Mouse (Mus musculus): ENCODE measurements around the gene Pkp3. TPM values are rescaled to one million over a fixed set of nuclear protein-coding genes. Genes with fewer than 3 reads are reported as not detected.

Pkp3 gene
- polyA plus RNA-seq, 1 experiment from 2014 or later = not detected

DNA sequence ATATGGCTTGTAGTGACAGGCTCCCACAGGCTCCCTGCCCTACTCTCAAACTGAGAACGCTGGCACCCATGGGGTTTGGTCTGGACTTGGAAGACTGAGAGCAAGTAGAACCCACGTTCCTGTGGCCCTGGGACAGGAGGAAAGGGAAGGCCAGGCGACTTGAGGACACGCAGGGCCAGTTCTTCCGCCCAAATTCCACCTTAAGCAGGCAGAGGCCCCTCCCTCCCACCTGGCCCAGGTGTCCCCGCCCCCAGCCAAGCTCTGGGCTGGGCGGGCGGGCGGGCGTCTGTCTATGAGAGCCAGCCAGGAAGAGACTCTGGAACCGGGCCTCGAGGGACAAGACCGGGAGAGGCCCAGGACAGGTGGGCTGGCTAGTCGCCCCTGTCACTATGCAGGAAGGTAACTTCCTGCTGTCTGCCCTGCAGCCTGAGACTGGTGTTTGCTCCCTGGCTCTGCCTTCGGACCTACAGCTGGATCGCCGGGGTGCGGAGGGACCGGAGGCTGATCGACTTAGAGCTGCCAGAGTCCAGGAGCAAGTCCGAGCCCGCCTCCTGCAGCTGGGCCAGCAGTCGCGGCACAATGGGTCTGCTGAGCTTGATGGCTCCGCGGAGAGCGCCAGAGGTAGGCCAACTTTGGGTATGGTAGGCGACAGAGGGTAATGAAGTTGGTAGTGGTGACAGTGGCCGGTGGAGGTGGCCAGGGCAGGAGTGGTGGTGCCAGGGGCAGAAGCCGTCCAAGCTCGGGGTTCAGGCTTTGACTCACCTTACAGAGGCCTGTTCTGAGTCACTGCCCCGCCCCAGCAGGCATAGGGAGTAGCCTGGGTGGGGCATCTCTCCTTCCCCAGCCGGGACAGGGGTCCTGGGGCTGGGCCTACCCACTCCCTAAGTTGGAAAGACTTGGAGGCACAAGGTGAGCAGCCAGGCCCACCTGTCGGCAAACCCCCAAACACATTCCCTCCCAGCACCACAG lies 1.7 kb downstream of the Pkp3 start:
- peaks cover 18% of the 10 kb centered on the region; the same call in 1 of the 2 replicates for H3K27me3 ChIP-seq
- no peak overlapping the region for H3K4me2 ChIP-seq
- H3K4me3 ChIP-seq = no peak overlapping the region
- no peak for ATAC-seq
- H3K9ac ChIP-seq = no peak overlapping the region
- 26% methylated on average over 31 of the region's 34 CpGs for WGBS
- H3K36me3 ChIP-seq (ENCODE audit: poor library complexity, severe bottlenecking) = no peaks in the 10 kb centered on the region
- no peaks in the 10 kb centered on the region for H3K9me3 ChIP-seq (replicated peaks)
- H3K4me1 ChIP-seq = no peaks in the 10 kb centered on the region
- H3K27ac ChIP-seq = no peak overlapping the region

DNA sequence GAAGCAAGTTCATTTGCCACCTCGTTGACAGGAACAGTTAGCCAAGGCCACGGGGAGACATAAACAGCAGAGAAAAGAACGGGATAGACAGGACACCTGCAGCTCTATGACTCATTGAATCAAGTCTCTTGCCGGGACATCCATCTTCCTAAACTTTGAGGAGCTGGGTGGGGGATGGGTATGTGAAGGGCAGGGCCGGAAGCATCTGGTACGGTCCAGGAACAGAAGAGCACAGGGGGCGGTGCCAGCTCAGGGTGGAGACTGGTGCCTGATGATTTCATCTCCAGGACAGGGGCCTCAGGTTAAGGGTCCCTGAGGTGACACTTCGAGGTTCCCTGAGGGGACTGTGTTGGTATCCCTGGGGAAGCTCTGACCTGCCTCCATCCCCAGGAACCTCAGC lies 9.9 kb downstream of the Pkp3 start:
- Histone ChIP-seq H3K4me2 (no peak overlapping the region), H3K27me3 (peaks cover 55% of the 10 kb centered on the region), H3K27ac (no peak overlapping the region), H3K36me3 (ENCODE audit: poor library complexity, severe bottlenecking) (no peaks in the 10 kb centered on the region), H3K4me3 (no peak overlapping the region), H3K9me3 (replicated peaks) (no peaks in the 10 kb centered on the region), H3K4me1 (peaks cover 9% of the 10 kb centered on the region; the same call in 1 of the 2 replicates), H3K9ac (no peak overlapping the region)
- no peak for ATAC-seq
- 51% methylated on average over 8 of the region's 8 CpGs for WGBS

DNA sequence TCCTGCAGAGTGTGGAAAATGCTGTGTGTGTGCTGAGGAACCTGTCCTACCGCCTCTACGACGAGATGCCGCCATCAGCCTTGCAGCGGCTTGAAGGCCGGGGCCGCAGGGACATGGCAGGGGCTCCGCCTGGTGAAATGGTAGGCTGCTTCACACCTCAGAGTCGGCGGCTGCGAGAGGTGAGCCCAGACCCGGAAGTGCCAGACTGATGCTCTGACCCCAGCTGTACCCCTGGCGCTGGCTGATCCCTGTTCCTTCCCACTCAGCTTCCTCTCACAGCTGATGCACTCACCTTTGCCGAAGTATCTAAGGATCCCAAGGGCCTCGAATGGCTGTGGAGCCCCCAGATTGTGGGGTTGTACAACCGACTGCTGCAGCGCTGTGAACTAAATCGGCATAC lies 10.5 kb downstream of the Pkp3 start:
- Histone ChIP-seq H3K9me3 (replicated peaks) (no peaks in the 10 kb centered on the region), H3K9ac (no peak overlapping the region), H3K4me3 (no peak overlapping the region), H3K27ac (no peak overlapping the region), H3K36me3 (ENCODE audit: poor library complexity, severe bottlenecking) (no peaks in the 10 kb centered on the region), H3K27me3 (peaks cover 58% of the 10 kb centered on the region), H3K4me2 (0 out of 2 replicates have a peak overlapping the region, but pooled peaks have one; percentile 3), H3K4me1 (peaks cover 9% of the 10 kb centered on the region; the same call in 1 of the 2 replicates)
- no peak for ATAC-seq
- 26% methylated on average over 18 of the region's 18 CpGs for WGBS

DNA sequence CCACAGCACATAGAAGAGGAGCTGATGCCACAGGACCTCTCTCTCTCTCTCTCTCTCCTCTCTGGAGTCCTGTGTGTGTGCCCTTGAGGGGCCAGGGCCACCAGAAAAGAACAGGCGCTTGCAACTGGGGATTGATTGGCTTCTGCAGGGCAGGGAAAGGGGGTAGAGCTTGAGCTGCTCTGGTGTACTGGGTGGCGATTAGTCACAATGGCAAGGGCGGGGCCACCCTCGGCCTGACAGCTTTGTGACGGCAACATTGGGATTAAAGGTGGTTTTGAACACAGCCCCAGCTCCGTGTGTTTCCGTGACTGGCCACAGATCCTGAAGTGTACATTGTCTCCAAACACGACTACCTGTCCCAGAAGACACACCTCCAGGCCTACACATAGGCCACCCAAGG lies 12.2 kb downstream of the Pkp3 start:
- no peak overlapping the region for H3K4me2 ChIP-seq
- H3K27ac ChIP-seq = no peak overlapping the region
- no peaks in the 10 kb centered on the region for H3K9me3 ChIP-seq (replicated peaks)
- no peak overlapping the region for H3K9ac ChIP-seq
- H3K4me3 ChIP-seq = no peak overlapping the region
- 44% methylated on average over 8 of the region's 8 CpGs for WGBS
- H3K27me3 ChIP-seq = peaks cover 58% of the 10 kb centered on the region
- ATAC-seq = no peak
- no peaks in the 10 kb centered on the region for H3K36me3 ChIP-seq (ENCODE audit: poor library complexity, severe bottlenecking)
- peaks cover 9% of the 10 kb centered on the region; the same call in 1 of the 2 replicates for H3K4me1 ChIP-seq

DNA sequence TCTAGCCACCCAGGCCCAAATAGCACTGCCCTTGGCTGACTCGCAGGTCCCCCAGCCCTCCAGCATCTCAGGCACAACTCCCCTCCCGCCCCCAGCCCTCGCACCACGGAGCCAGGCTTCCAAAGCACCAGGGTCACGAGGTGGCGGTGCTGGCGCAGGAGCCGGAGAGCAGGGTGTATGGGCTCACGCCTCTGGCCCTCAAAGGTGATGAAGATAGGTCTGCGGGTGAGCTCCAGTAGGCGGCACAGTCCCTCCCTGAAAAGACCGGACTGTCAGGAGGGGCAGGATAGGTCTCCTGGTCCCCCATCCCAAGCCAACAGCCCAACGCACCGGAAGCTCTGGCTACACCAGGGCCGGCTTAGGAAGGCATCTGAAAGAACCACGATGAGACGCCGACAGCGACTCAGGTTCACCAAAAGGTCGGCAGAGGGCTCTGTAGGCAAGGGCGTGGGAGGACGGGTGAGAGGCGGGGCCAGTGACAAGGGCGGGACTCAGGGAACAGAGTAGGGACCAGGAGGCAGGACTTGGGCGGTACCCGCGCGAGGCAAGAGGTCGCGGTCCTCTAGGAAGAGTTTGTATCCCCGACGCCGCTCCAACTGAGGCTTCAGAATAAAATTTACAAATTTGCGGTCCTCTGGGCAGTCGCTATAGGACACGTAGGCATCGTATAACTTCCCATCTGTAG lies 14.2 kb downstream of the Pkp3 start:
- Histone ChIP-seq H3K4me3 (peak overlapping the region; percentile 17), H3K4me2 (peak overlapping the region; percentile 52), H3K36me3 (ENCODE audit: poor library complexity, severe bottlenecking) (no peaks in the 10 kb centered on the region), H3K9ac (no peak overlapping the region), H3K27ac (no peak overlapping the region), H3K9me3 (replicated peaks) (no peaks in the 10 kb centered on the region), H3K27me3 (peaks cover 58% of the 10 kb centered on the region), H3K4me1 (peaks cover 9% of the 10 kb centered on the region; the same call in 1 of the 2 replicates)
- peak; percentile 77; the same call in 1 of the 2 replicates for ATAC-seq
- WGBS = 6% methylated on average over 37 of the region's 37 CpGs

DNA sequence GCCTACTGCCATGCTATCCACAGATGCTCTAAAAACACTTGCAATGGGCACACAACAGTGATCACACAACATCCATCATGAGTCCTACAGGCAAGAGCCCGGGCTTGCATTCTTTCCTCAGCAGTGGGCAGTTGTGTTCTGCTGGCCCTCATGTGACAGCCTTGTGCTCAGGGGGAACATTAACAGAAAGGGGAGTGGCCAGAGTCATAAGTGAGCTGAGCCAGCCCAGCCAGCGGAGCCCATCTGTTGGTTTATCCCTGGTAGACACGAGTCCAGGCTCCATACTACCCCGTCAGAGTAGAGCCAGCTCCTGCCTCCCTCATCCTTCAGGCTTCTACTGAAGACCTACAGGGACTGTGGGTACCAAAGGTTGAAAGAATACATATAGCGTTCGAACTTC lies 15.9 kb downstream of the Pkp3 start:
- H3K36me3 ChIP-seq (ENCODE audit: poor library complexity, severe bottlenecking) = no peaks in the 10 kb centered on the region
- WGBS = 93% methylated on average over 6 of the region's 6 CpGs
- ATAC-seq = no peak

DNA sequence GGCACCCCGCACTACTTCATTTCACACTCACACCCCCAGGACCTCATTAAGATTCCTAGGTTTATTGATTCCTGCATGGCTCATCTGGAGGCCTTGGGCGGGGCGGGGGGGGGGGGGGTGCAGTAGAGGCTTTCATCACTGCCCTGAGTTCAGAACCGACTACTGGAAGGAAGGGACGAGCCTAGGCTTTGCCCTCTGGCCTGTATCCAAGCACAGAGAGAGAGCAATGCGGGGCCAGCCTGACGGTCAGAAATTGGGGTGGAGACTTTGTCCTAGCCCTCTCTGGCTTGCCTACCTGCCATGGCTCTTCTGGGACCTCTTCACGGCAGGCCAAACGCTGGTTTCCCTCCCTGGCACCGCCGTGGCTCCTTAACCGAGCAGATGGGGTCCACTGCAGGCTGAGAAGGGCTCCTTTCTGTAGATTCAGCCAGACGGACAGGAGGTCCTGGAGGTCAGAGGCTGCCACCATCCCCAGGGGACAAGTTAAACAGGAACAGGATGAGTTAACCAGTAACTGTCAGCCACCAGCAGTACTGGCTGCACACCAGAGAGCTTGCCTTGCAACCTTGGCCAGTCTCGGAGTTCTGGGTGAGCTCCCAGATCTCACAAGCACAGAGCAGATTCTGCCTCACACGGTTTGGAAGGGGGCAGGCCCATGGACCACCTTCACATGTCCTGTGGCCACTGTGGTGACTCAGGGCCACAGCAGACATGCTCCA lies 16.6 kb downstream of the Pkp3 start:
- H3K4me1 ChIP-seq = peaks cover 12% of the 10 kb centered on the region; the same call in 1 of the 2 replicates
- H3K27ac ChIP-seq = no peak overlapping the region
- H3K4me2 ChIP-seq = no peak overlapping the region
- WGBS = 78% methylated on average over 15 of the region's 15 CpGs
- H3K36me3 ChIP-seq (ENCODE audit: poor library complexity, severe bottlenecking) = no peaks in the 10 kb centered on the region
- no peak overlapping the region for H3K4me3 ChIP-seq
- ATAC-seq = no peak
- H3K27me3 ChIP-seq = peaks cover 54% of the 10 kb centered on the region
- H3K9me3 ChIP-seq (replicated peaks) = no peaks in the 10 kb centered on the region
- H3K9ac ChIP-seq = no peak overlapping the region

More for the DNA sequence above, 15.9 kb downstream of the Pkp3 start:
- no peak overlapping the region for H3K9ac ChIP-seq
- no peaks in the 10 kb centered on the region for H3K9me3 ChIP-seq (replicated peaks)
- H3K4me1 ChIP-seq = peaks cover 9% of the 10 kb centered on the region; the same call in 1 of the 2 replicates
- no peak overlapping the region for H3K27ac ChIP-seq
- no peak overlapping the region for H3K4me3 ChIP-seq
- peaks cover 54% of the 10 kb centered on the region for H3K27me3 ChIP-seq
- no peak overlapping the region for H3K4me2 ChIP-seq

DNA sequence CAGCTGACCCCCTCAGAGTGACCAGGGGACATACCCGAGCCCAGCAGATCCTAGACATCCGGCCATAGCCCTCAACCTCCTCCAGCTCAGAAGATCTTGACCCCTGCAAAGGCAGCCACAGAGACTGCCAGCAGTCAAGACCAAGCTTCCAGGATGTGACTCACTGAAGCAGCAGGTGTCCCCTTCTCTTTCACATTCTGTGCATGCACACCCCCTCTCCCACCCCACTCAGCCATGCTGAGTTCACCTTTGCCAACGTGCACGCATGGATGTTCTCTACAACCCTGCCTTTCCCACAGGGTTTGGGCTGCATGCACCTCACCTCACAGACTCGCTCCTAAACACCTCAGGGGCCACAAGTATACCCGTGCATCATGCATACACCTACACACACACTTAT lies 18.0 kb downstream of the Pkp3 start:
- Histone ChIP-seq H3K4me3 (no peak overlapping the region), H3K27me3 (peaks cover 55% of the 10 kb centered on the region), H3K27ac (no peak overlapping the region), H3K4me1 (peaks cover 21% of the 10 kb centered on the region), H3K9ac (no peak overlapping the region), H3K9me3 (replicated peaks) (no peaks in the 10 kb centered on the region), H3K36me3 (ENCODE audit: poor library complexity, severe bottlenecking) (no peaks in the 10 kb centered on the region), H3K4me2 (no peak overlapping the region)
- ATAC-seq = no peak
- WGBS = 81% methylated on average over 6 of the region's 6 CpGs

DNA sequence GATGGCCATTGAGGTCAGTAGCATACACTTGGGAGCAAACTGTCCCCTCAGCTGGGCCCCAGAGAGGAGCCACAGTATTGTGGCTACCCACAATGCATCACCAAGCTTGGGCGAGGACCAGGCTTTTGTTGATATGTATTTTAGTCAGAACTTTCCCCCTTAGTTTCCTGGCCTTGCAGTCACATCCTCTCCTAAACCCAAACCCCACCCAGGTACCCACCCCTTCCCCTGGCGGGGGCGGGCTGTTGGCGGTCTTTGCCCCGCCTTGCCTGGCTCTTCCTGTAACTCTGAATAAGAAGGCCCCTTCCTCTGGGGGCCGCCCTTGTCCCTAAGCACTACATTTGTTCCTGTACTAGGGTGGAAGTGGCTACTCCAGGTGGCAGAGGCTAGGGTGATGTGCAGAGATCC lies 18.6 kb downstream of the Pkp3 start:
- ATAC-seq = no peak
- peaks cover 21% of the 10 kb centered on the region for H3K4me1 ChIP-seq
- no peaks in the 10 kb centered on the region; the same call in 1 of the 2 replicates for H3K9me3 ChIP-seq (replicated peaks)
- peaks cover 55% of the 10 kb centered on the region for H3K27me3 ChIP-seq
- no peak overlapping the region for H3K4me2 ChIP-seq
- H3K36me3 ChIP-seq (ENCODE audit: poor library complexity, severe bottlenecking) = no peaks in the 10 kb centered on the region
- 27% methylated on average over 6 of the region's 6 CpGs for WGBS
- no peak overlapping the region for H3K4me3 ChIP-seq
- H3K9ac ChIP-seq = no peak overlapping the region
- no peak overlapping the region for H3K27ac ChIP-seq

DNA sequence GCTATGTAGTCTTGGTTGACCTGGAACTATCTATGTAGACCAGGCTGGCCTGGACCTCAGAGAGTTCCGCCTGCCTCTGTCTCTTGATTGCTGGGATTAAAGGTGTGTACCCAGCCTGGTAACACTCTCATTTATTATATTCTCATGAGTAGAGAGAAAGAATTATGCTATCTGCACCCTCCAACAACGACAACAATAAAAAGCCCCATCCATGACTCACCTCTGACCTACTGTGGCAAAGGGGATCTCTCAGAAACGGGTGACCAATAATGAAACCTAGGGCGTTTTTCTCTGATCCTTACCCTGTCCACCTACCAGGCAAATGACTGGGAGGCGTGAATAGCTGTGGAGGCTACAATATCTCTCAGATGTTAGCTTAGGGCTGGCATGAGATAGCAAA lies 19.2 kb downstream of the Pkp3 start:
- no peak overlapping the region for H3K4me3 ChIP-seq
- ATAC-seq = no peak
- H3K27me3 ChIP-seq = peaks cover 55% of the 10 kb centered on the region
- H3K27ac ChIP-seq = no peak overlapping the region
- H3K4me1 ChIP-seq = peaks cover 19% of the 10 kb centered on the region
- no peak overlapping the region for H3K4me2 ChIP-seq
- WGBS = 85% methylated on average over 5 of the region's 5 CpGs
- no peaks in the 10 kb centered on the region for H3K36me3 ChIP-seq (ENCODE audit: poor library complexity, severe bottlenecking)
- H3K9ac ChIP-seq = no peak overlapping the region
- no peaks in the 10 kb centered on the region; the same call in 1 of the 2 replicates for H3K9me3 ChIP-seq (replicated peaks)

DNA sequence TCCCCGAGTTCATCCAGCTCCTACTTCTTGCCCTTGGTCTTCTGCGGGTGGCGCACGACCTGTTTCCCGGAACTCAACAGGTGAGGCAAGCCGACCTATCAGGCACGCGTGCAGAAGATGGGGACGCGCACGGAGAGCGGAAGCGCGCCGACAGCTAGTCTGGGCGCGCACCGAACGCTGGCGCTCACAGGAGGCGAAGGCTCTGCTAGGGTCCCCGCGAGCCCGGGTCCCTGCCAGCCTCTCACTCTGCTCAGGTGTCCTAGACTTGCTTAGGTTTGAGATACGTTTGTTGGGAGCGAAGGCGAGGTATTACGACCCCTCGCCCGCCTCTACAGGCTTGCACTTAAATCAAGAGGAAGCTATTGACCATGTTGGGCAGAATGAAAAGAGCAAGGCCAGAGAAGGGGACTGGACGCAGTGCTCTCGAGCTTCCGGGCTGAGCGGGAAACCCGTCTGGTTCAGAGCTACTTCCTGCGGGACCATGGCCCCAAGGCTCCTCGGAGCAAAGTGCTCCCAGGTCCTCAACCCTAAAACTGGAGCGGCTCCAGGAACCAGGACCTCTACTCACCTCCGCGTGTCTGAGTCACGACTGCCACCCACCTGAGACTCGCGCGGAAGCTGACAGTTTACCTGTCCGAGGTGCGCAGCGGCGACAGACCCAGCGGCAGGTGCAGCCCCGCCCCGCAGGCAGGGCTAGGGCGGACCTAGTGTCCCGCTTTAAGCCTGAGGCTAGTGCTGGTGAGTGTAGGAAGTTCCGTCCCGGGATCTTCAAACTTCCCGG lies 22.1 kb downstream of the Pkp3 start, which contains the start of gene Sigirr:
Sigirr (minus strand) TSS at position 662 of the 781 bp plus-strand sequence.
- Histone ChIP-seq H3K27ac (no peak within 1 kb of the TSS), H3K27me3 (peaks cover 58% of the 10 kb centered on the region), H3K4me3 (peak within 1 kb of the TSS; percentile 38), H3K4me2 (peak within 1 kb of the TSS; percentile 64), H3K9ac (peak within 1 kb of the TSS; percentile 50; the same call in 1 of the 2 replicates), H3K9me3 (replicated peaks) (no peaks in the 10 kb centered on the region; the same call in 1 of the 2 replicates), H3K36me3 (ENCODE audit: poor library complexity, severe bottlenecking) (no peaks in the 10 kb centered on the region), H3K4me1 (peaks cover 12% of the 10 kb centered on the region; the same call in 1 of the 2 replicates)
- under 1% methylated on average over 56 of the region's 56 CpGs for WGBS
- ATAC-seq = no peak
